ENCODE assay signal across 12 mouse cellular contexts in the genomic region with DNA sequence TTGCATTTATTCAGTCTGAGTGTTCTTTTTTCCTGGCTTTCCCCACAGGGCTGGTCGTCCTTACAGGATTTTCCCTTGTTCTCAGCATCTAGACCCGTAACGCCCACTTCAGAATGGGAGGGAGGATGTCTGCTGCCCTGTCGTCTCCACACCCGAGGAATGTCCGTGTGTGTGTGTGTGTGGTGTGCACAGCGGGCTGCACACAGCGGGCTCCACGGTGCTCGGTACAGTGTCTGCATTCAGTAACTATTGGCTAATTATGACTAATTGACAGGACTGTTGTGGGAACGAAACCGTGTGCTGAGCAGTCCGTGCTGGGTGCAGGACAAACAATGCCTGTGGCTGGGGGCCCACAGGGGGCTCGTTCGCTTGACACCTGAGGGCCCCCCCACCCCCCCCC. TPM values are rescaled to one million over a fixed set of nuclear protein-coding genes. Genes with fewer than 3 reads are reported as not detected.
DNase-seq lines count a peak whose midpoint lies in the region; ATAC-seq lines count a peak whose summit lies in the region.
"Had no signal": no experiment of that assay in that cellular context is flagged by ENCODE, and none has a peak within 500 bp of the region (broad histone marks: within the 10 kb centered on the region; RNA-seq: fewer than 3 reads in every experiment).

No protein-coding gene starts in this region.

- 61% methylated on average over 15 of the region's 15 CpGs for WGBS in heart, embryonic 11.5 days (ENCODE audit: insufficient replicate concordance)
- WGBS in hindbrain, embryonic 12.5 days, result 32% methylated on average over 15 of the region's 15 CpGs

- 0 out of 2 replicates have a peak, but pooled peaks cover 7% of the 10 kb centered on the region for H3K36me3 ChIP-seq in heart, embryonic 11.5 days (ENCODE audit: control insufficient read depth, insufficient read depth, low read length)
- H3K36me3 ChIP-seq in hindbrain, embryonic 12.5 days, result peaks cover 23% of the 10 kb centered on the region
- H3K36me3 ChIP-seq: kidney, embryonic 15.5 days had no signal

- H3K4me1 ChIP-seq in heart, embryonic 11.5 days (ENCODE audit: control insufficient read depth, insufficient read depth, low read length), result peaks cover 2% of the 10 kb centered on the region; the same call in 1 of the 2 replicates
- H3K4me1 ChIP-seq in hindbrain, embryonic 12.5 days, result 0 out of 2 replicates have a peak, but pooled peaks cover 5% of the 10 kb centered on the region

- no peak for ATAC-seq in heart, embryonic 11.5 days (replicated peaks; ENCODE audit: insufficient number of reproducible peaks, low FRiP score, low TSS enrichment)
- peak; percentile 73 for ATAC-seq in hindbrain, embryonic 12.5 days (ENCODE audit: low FRiP score)

- H3K27ac ChIP-seq in heart, embryonic 11.5 days (ENCODE audit: low read depth, low read length), result no peak overlapping the region
- H3K27ac ChIP-seq in hindbrain, embryonic 12.5 days, result no peak overlapping the region
- H3K27ac ChIP-seq: kidney, embryonic 15.5 days had no signal

- H3K27me3 ChIP-seq in heart, embryonic 11.5 days (ENCODE audit: control insufficient read depth, insufficient read depth, low read length), result peaks cover 7% of the 10 kb centered on the region; the same call in 1 of the 2 replicates
- 0 out of 2 replicates have a peak, but pooled peaks cover 4% of the 10 kb centered on the region for H3K27me3 ChIP-seq in hindbrain, embryonic 12.5 days

- peak; percentile 29 for DNase-seq in heart, adult 11 months
- DNase-seq in Muller cell, postnatal 12 days (ENCODE audit: inconsistent ontology term), result peak; percentile 75
- DNase-seq in neural tube, embryonic 10.5 days (ENCODE audit: extremely low spot score, low spot score), result peak; percentile 12
- no peak for DNase-seq in gastrocnemius, adult 8-10 months (ENCODE audit: low spot score in 2 of 2)
- DNase-seq in spleen, postnatal 14 days (ENCODE audit: low spot score in 2 of 2), result no peak
- no peak for DNase-seq in gastrocnemius, postnatal 36 days
- DNase-seq: cerebellum, postnatal 10 days had no signal

- no peak overlapping the region for H3K4me2 ChIP-seq in heart, embryonic 11.5 days
- H3K4me2 ChIP-seq in hindbrain, embryonic 12.5 days (replicated peaks), result peak overlapping the region; percentile 30
- H3K4me2 ChIP-seq: kidney, embryonic 15.5 days had no signal

- intact Hi-C loops in gastrocnemius, postnatal 36 days (cut with DNase I), result no loop called here

- H3K9me3 ChIP-seq in heart, embryonic 11.5 days (replicated peaks; ENCODE audit: control insufficient read depth, low read length), result peaks cover 2% of the 10 kb centered on the region; the same call in 1 of the 2 replicates
- H3K9me3 ChIP-seq in hindbrain, embryonic 12.5 days (replicated peaks), result peaks cover 8% of the 10 kb centered on the region; the same call in 1 of the 2 replicates
- H3K9me3 ChIP-seq: kidney, embryonic 15.5 days had no signal

- H3K4me3 ChIP-seq in heart, embryonic 11.5 days (ENCODE audit: low read depth, low read length), result no peak overlapping the region
- H3K4me3 ChIP-seq in hindbrain, embryonic 12.5 days, result no peak overlapping the region
- H3K4me3 ChIP-seq: kidney, embryonic 15.5 days had no signal

- no peak overlapping the region for H3K9ac ChIP-seq in heart, embryonic 11.5 days (ENCODE audit: low read depth, low read length)
- no peak overlapping the region for H3K9ac ChIP-seq in hindbrain, embryonic 12.5 days
- H3K9ac ChIP-seq: kidney, embryonic 15.5 days had no signal

RNA-seq across cellular contexts. Expression of a gene that starts 17.0 kb away (rescaled TPM):
- 0.56 and 0.69 TPM in 2 replicates for polyA plus RNA-seq in heart, embryonic 11.5 days (2014; fragmentation: Nextera tagmentation; extraction: Ambion mirVana)
- 1.5 and 1.6 TPM in 2 replicates for polyA plus RNA-seq in hindbrain, embryonic 12.5 days (2016; fragmentation: Nextera tagmentation; extraction: Ambion mirVana)
- total RNA-seq in gastrocnemius, adult 8-10 months (2022), result not detected
- total RNA-seq in gastrocnemius, postnatal 36 days (2021), result not detected
- total RNA-seq: megakaryocyte progenitor cell, adult 5-6 weeks had no signal
- polyA plus RNA-seq: spleen, adult 2 months had no signal

Comparison
In these comparisons a context has a peak if more than half of its experiments do, and no peak if none do; other contexts are left out.
1. DNase-seq: peak in heart, adult 11 months (single experiment), Muller cell, postnatal 12 days (single experiment) and neural tube, embryonic 10.5 days (single experiment); none in gastrocnemius, adult 8-10 months (0 of 2), spleen, postnatal 14 days (0 of 2) and gastrocnemius, postnatal 36 days (0 of 2).